Mouse (Mus musculus): ENCODE data around the gene C2cd4c.

GRCm38 (mm10) chr10:79574796-79575195 lies 39.0 kb downstream of the C2cd4c start:
- no peak for TF ChIP-seq CTCF (IDR thresholded peaks at IDR 0.05; ENCODE audit: borderline replicate concordance, control insufficient read depth, extremely low read depth, insufficient read depth, low read length, poor library complexity)
- no peak for TF ChIP-seq POLR2A (IDR thresholded peaks at IDR 0.05; ENCODE audit: control insufficient read depth, extremely low read depth, insufficient read depth, low read length, poor library complexity)

All from thymus, adult 2 months (tissue).